Mouse (Mus musculus) adrenal gland, postnatal 25 days (tissue): Measurements from ENCODE around the gene Ppp1r3g. TPM values are rescaled to one million over a fixed set of nuclear protein-coding genes. Genes with fewer than 3 reads are reported as not detected.
"Not testable (repeated sequence)": the region's sequence is repeated elsewhere in the genome, so short reads cannot be mapped to it uniquely, and the experiment has no call there.

ENCODE experiments used
- DNase-seq: peaks from one replicate; pipeline ENCODE4 v3.0.0; 2021; ENCODE audit warnings: mixed read lengths
- long read RNA-seq: library from polyadenylated mRNA; stranded (forward); transcript quantifications from one replicate; pipeline ENCODE4 v2.0.0, GENCODE M21; 2021
- total RNA-seq: library from RNA; stranded (reverse); gene quantifications from 2 replicates; pipeline ENCODE4 v1.2.3, GENCODE M21; 2021

Ppp1r3g gene
- 0.38 and 0.43 TPM in 2 replicates for total RNA-seq
- long read RNA-seq, partial matches to known transcripts: 0 of 1 reads
- long read RNA-seq, other reads (novel, unspliced or antisense): 0 of 1 reads

- DNase-seq: no peak
These were observed at the start of gene Ppp1r3g for GRCm38 (mm10) chr13:35958539-35958938. Ppp1r3g (plus strand) TSS chr13:35958839.

DNA sequence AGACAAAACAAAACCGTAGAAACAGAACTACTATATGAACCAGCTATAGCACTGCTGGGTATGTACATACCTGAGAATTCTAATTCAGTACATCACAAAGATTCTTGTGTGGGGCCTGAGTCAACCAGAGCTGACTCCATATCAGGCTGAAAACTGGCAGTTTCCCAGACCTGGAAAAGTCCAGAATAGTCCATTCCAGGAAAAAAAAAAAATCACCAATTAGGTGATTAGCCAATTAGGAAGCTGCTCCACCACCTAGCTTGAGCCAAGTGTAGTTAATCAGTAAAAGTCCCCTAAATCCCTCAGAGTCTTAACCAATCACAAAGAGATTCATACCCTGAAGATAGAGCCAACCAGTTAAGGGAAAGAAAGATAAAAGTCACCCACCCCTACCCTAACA lies 47.2 kb upstream of the Ppp1r3g start:
- no peak for DNase-seq

DNA sequence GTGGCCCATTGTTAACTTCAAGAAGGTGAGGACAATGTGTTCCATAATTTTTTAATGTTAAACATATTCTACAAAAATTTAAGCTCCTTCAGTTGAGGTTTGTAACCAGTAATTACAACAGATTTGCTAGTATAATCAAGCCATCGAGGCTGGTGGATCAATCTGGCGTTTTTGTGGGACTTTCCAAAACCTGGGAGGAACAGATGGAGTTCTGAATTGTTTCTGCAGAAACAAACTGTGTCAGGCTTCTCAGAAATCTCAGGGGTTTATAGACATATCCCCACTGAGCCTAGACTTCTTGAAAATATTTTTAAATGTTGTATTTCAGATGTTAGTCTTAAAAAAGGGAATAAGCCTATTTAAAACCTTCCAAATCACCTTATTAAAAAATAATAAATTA lies 20.6 kb upstream of the Ppp1r3g start:
- no peak for DNase-seq

DNA sequence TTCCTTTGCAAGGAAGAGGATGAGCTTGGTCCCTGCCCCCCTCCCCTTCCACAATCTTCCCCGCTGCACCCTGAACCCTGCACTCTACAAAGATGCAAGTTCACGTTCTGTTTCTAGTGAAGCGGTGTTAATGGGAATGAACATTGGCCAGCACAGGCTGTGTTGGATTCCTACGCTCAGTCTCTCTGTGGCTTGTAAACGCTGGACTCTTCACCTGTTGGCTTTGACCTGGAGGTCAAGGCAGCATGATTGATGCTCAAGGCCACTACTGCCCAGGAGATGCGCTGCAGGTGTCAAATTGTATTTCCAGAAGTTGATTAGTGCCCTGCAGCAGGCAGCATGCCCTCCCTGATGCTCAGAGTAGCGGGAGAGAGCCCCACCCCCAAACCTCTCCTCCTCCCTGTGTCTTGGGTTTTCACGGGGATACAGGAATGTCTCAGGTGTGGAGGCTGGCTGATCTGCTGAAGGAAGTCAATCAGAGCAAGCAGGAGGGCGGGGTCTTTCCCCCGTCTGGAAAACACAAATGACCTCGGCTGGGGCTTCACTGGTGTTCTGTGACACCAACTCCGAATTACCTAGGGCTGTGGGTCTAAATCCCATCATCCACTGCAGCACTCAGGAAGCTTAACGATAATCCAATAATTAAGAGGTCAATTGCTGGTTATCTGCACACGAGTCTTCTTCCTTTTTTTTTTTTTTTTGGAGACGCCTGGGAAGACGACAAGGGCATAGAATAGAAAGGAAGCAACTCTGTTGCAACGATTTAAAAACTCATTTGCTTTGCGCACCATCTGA lies 18.6 kb upstream of the Ppp1r3g start:
- no peak for DNase-seq

GRCm38 (mm10) chr13:35940934-35941333 lies 17.7 kb upstream of the Ppp1r3g start:
- no peak for DNase-seq

GRCm38 (mm10) chr13:35946659-35947353 lies 11.8 kb upstream of the Ppp1r3g start:
- DNase-seq: no peak

DNA sequence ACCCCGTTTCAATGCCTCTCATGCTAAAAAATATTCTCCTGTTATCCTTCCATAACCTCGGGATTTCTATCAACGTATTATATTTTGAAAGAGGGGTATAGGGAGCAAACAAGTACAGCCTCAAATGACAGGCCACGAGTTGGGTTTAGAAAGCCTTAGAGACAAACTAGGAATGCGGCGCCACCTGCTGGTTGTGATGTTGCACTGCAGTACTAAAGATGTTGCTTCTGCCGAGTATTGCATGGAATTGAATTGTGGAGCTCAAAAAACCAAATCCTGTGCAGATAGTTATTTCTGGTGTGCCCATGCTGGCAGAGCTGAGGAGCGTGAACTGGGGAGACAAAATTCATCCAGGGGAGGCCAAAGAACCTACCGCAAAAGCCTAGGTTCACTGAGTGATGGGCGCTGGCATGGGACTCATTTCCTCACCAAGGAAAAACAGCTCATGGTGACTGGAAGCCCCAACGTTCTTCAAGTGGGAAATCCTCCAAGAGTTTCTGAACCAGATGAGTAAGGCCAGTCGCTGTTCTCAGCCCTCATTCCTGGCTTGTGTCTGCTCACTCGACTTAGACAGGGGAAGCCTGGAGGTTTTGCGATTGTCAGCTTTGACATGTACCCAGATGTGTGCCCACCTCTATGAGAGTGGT lies 11.2 kb upstream of the Ppp1r3g start:
- peak; percentile 77 for DNase-seq

- no peak for DNase-seq
These were observed 8.7 kb upstream of the Ppp1r3g start for GRCm38 (mm10) chr13:35949814-35950455.

- DNase-seq: no peak
These were observed 890 bp downstream of the Ppp1r3g start for GRCm38 (mm10) chr13:35959391-35960067.

GRCm38 (mm10) chr13:35963583-35963982 lies 4.9 kb downstream of the Ppp1r3g start:
- DNase-seq: no peak

- DNase-seq: no peak
These were observed 9.1 kb downstream of the Ppp1r3g start for GRCm38 (mm10) chr13:35967690-35968089.

DNA sequence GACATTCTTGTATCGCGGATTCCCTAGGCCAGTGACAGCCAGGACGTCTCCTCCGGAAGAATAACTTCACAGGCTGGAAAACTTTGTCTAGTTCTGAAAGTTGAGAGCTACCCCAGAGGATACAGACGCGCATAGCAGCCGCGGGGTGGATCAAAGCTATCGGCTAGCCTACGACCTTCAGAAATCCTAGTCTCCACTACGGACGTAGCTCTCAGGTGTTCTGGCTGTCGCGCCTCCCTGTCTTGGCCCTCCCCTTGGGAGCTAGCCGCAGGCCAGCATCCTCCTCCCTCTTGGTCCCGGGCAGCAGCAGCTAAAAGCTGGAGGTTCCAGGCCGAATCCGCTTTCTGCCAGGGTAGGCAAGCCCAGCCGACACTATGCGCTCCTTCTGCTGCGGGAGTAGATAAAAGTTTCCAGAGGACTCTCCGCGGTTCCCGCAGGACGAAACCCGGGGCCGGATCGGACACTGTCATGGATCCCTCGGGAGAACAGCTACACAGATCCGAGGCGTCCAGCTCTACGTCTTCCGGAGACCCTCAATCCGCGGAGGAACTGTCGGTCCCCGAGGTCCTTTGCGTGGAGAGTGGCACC lies 9.6 kb downstream of the Ppp1r3g start:
- DNase-seq: peak; percentile 30

- peak; percentile 51 for DNase-seq
These were observed 10.2 kb downstream of the Ppp1r3g start for GRCm38 (mm10) chr13:35968719-35969430.

GRCm38 (mm10) chr13:35969431-35969721 lies 10.7 kb downstream of the Ppp1r3g start:
- no peak for DNase-seq

DNA sequence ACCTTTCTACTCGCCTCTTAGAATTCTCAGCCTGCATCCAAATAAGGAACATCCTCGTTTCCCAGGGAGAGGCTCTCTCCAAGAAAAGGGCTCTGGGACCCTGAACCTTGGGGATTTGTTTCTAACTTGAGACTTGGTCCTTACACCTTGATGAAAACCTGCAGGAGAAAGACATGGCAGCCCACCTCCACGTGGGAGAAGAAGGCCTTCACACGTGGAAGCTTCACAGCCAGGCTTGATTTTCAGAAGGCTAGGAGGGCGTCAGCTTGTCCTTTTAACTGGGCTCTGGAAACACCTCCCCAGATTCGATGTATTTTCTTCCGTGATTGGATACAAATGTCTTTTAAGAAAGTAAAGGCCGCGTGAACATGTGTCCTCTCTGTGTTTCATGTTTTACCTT lies 11.2 kb downstream of the Ppp1r3g start:
- DNase-seq: no peak

DNA sequence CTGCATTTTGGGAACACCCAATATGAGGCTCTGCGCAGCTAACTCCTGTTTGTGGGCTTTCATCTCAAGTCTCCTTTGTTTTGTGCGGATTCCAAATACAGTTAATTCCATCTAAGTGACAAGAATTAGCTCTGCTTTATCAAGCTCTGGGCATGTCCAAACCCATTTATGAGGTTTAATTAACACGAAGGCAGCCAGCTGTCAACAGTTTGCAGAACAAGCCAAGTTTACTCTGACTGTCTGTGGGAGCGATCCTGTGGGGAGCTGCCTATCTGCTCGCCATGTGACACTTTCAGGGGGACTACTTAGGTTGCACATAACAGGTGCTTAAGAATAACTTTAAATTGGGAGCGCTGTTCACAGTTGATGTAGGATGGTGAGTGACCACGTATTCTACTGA lies 18.3 kb downstream of the Ppp1r3g start:
- DNase-seq: no peak

- no peak for DNase-seq
These were observed 21.8 kb downstream of the Ppp1r3g start for GRCm38 (mm10) chr13:35980471-35980870.

GRCm38 (mm10) chr13:35982985-35983384 lies 24.3 kb downstream of the Ppp1r3g start:
- no peak for DNase-seq

DNA sequence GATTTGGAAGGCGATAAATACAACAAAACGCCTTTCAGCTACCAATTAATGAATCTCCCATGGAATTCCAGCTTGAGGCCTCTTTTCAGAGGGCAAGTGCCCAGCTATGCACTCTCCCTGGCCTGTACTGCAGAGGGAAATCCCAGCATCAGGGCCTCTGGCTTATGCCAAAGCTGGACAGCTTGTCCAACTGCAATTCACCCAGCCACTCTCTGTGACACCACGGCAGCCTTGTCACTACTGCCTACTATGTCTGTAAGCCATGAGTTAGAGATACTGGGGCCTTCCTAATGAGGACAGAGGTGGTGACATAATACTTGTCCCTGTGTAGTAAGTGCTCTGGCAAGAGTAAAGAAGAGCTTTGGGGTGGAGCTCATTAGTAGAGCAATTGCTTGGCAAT lies 30.7 kb downstream of the Ppp1r3g start:
- DNase-seq: no peak

- DNase-seq: not testable (repeated sequence)
These were observed 32.5 kb downstream of the Ppp1r3g start for GRCm38 (mm10) chr13:35991185-35991584.

GRCm38 (mm10) chr13:35994067-35994466 lies 35.4 kb downstream of the Ppp1r3g start:
- DNase-seq: peak; percentile 80
